Mouse (Mus musculus): ENCODE data around the gene Tamm41. TPM values are rescaled to one million over a fixed set of nuclear protein-coding genes. Genes with fewer than 3 reads are reported as not detected.

The Tamm41 gene
- polyA plus RNA-seq, 1 experiment: 15.5 TPM

GRCm38 (mm10) chr6:115027485-115027992, 10.1 kb downstream of the Tamm41 start:
- no peak for DNase-seq (ENCODE audit: low spot score)

- DNase-seq (ENCODE audit: low spot score): no peak
Observed at GRCm38 (mm10) chr6:115022876-115023275, 14.8 kb downstream of the Tamm41 start.

GRCm38 (mm10) chr6:115015461-115015860, 22.2 kb downstream of the Tamm41 start:
- DNase-seq (ENCODE audit: low spot score): no peak

- no peak for DNase-seq (ENCODE audit: low spot score)
Observed at GRCm38 (mm10) chr6:115013574-115013973, 24.1 kb downstream of the Tamm41 start.

- DNase-seq (ENCODE audit: low spot score): no peak
Observed at GRCm38 (mm10) chr6:115011792-115012191, 25.9 kb downstream of the Tamm41 start.

GRCm38 (mm10) chr6:115010815-115011214, 26.9 kb downstream of the Tamm41 start:
- no peak for DNase-seq (ENCODE audit: low spot score)

- DNase-seq (ENCODE audit: low spot score): no peak
Observed at GRCm38 (mm10) chr6:115010304-115010703, 27.4 kb downstream of the Tamm41 start.

GRCm38 (mm10) chr6:115007728-115008127, 29.9 kb downstream of the Tamm41 start:
- DNase-seq (ENCODE audit: low spot score): peak; percentile 64

GRCm38 (mm10) chr6:115006948-115007347, 30.7 kb downstream of the Tamm41 start:
- no peak for DNase-seq (ENCODE audit: low spot score)

GRCm38 (mm10) chr6:115006065-115006464, 31.6 kb downstream of the Tamm41 start:
- no peak for DNase-seq (ENCODE audit: low spot score)

GRCm38 (mm10) chr6:115005351-115005890, 32.3 kb downstream of the Tamm41 start:
- no peak for DNase-seq (ENCODE audit: low spot score)

- DNase-seq (ENCODE audit: low spot score): no peak
Observed at GRCm38 (mm10) chr6:115004636-115005035, 33.0 kb downstream of the Tamm41 start.

GRCm38 (mm10) chr6:114998374-114999031, 39.2 kb downstream of the Tamm41 start:
- no peak for DNase-seq (ENCODE audit: low spot score)

- DNase-seq (ENCODE audit: low spot score): no peak
Observed at GRCm38 (mm10) chr6:114997471-114997870, 40.2 kb downstream of the Tamm41 start.

- no peak for DNase-seq (ENCODE audit: low spot score)
Observed at GRCm38 (mm10) chr6:114996910-114997309, 40.8 kb downstream of the Tamm41 start.

GRCm38 (mm10) chr6:114994079-114994478, 43.6 kb downstream of the Tamm41 start:
- no peak for DNase-seq (ENCODE audit: low spot score)

- no peak for DNase-seq (ENCODE audit: low spot score)
Observed at GRCm38 (mm10) chr6:114993659-114994058, 44.0 kb downstream of the Tamm41 start.

- no peak for DNase-seq (ENCODE audit: low spot score)
Observed at GRCm38 (mm10) chr6:114991909-114992308, 45.8 kb downstream of the Tamm41 start.

GRCm38 (mm10) chr6:114988619-114988980, 49.1 kb downstream of the Tamm41 start:
- no peak for DNase-seq (ENCODE audit: low spot score)

- DNase-seq (ENCODE audit: low spot score): peak; percentile 48
Observed at GRCm38 (mm10) chr6:114987966-114988618, 49.6 kb downstream of the Tamm41 start.

- DNase-seq (ENCODE audit: low spot score): no peak
Observed at GRCm38 (mm10) chr6:114982671-114983070, 55.0 kb downstream of the Tamm41 start.

GRCm38 (mm10) chr6:114979715-114980114, 58.0 kb downstream of the Tamm41 start:
- no peak for DNase-seq (ENCODE audit: low spot score)

- no peak for DNase-seq (ENCODE audit: low spot score)
Observed at GRCm38 (mm10) chr6:114976915-114977419, 60.7 kb downstream of the Tamm41 start.
